Mouse (Mus musculus): ENCODE measurements around the gene Reps2.

- TF ChIP-seq CTCF (IDR thresholded peaks at IDR 0.05; ENCODE audit: borderline replicate concordance, control insufficient read depth, extremely low read depth, insufficient read depth, low read length, poor library complexity) (no peak), POLR2A (IDR thresholded peaks at IDR 0.05; ENCODE audit: control insufficient read depth, extremely low read depth, insufficient read depth, low read length, poor library complexity) (no peak)
Observed at GRCm38 (mm10) chrX:162678820-162679219, 35.4 kb upstream of the Reps2 start.

Data from thymus, adult 2 months (tissue).